ENCODE assay signal across 9 mouse cellular contexts in genomic region chr8:87690100-87691095, GRCm38 (mm10).
DNase-seq lines count a peak whose midpoint lies in the region; ATAC-seq lines count a peak whose summit lies in the region.
"Had no signal": no experiment of that assay in that cellular context is flagged by ENCODE, and none has a peak within 500 bp of the region (broad histone marks: within the 10 kb centered on the region; RNA-seq: fewer than 3 reads in every experiment).

No protein-coding gene starts in this region.

- H3K27ac ChIP-seq in lung, embryonic 15.5 days: no peak overlapping the region
- H3K27ac ChIP-seq in forebrain, embryonic 16.5 days (ENCODE audit: low read length): peak overlapping the region; percentile 55
- H3K27ac ChIP-seq: liver, embryonic 13.5 days had no signal

- ATAC-seq in lung, embryonic 15.5 days (ENCODE audit: borderline replicate concordance, extremely low read depth, low FRiP score, low TSS enrichment): peak; percentile 19; the same call in 1 of the 2 replicates
- no peak for ATAC-seq in forebrain, embryonic 16.5 days
- no peak for ATAC-seq in erythroid progenitor cell, adult 5-6 weeks (replicated peaks; ENCODE audit: low FRiP score, poor library complexity, severe bottlenecking)

- H3K4me3 ChIP-seq in lung, embryonic 15.5 days: no peak overlapping the region
- no peak overlapping the region for H3K4me3 ChIP-seq in forebrain, embryonic 16.5 days (replicated peaks; ENCODE audit: low read length)
- H3K4me3 ChIP-seq: liver, embryonic 13.5 days had no signal

- 15% methylated on average over 28 of the region's 28 CpGs for WGBS in lung, embryonic 15.5 days
- 21% methylated on average over 28 of the region's 28 CpGs for WGBS in forebrain, embryonic 16.5 days

- peak overlapping the region; percentile 38 for H3K4me2 ChIP-seq in lung, embryonic 15.5 days
- peak overlapping the region; percentile 34 for H3K4me2 ChIP-seq in forebrain, embryonic 16.5 days (ENCODE audit: low read length)
- H3K4me2 ChIP-seq: liver, embryonic 13.5 days had no signal

- H3K4me1 ChIP-seq in lung, embryonic 15.5 days: peaks cover 27% of the 10 kb centered on the region
- H3K4me1 ChIP-seq in forebrain, embryonic 16.5 days (replicated peaks; ENCODE audit: control insufficient read depth, insufficient read depth, low read length): peaks cover 58% of the 10 kb centered on the region

- no peaks in the 10 kb centered on the region for H3K36me3 ChIP-seq in lung, embryonic 15.5 days
- no peaks in the 10 kb centered on the region for H3K36me3 ChIP-seq in forebrain, embryonic 16.5 days (ENCODE audit: control insufficient read depth, insufficient read depth)
- H3K36me3 ChIP-seq: liver, embryonic 13.5 days had no signal

- H3K9ac ChIP-seq in lung, embryonic 15.5 days: no peak overlapping the region
- H3K9ac ChIP-seq in forebrain, embryonic 16.5 days (replicated peaks; ENCODE audit: low read depth, low read length): peak overlapping the region; percentile 33
- H3K9ac ChIP-seq: liver, embryonic 13.5 days had no signal

- peak; percentile 63 to 84 for DNase-seq in adrenal gland, adult (ENCODE audit: inconsistent age in 2 of 2, low spot score in 1 of 2)
- DNase-seq in adrenal gland, postnatal 4 days (ENCODE audit: low spot score in 2 of 2): no peak
- no peak for DNase-seq in lung, postnatal 25 days (ENCODE audit: low spot score)
- peak; percentile 16 to 29 for DNase-seq in lung, postnatal 4 days
- DNase-seq in natural killer cell, adult 2 months (ENCODE audit: low spot score in 2 of 2): no peak
- DNase-seq: liver, embryonic 13.5 days had no signal

- no peaks in the 10 kb centered on the region for H3K27me3 ChIP-seq in lung, embryonic 15.5 days
- H3K27me3 ChIP-seq in forebrain, embryonic 16.5 days (replicated peaks; ENCODE audit: control insufficient read depth, insufficient read depth, low read length): no peaks in the 10 kb centered on the region
- H3K27me3 ChIP-seq: liver, embryonic 13.5 days had no signal

- H3K9me3 ChIP-seq in lung, embryonic 15.5 days: no peaks in the 10 kb centered on the region
- H3K9me3 ChIP-seq in forebrain, embryonic 16.5 days (ENCODE audit: control insufficient read depth, low read length): no peaks in the 10 kb centered on the region
- H3K9me3 ChIP-seq: liver, embryonic 13.5 days had no signal

Comparison
In these comparisons a context has a peak if more than half of its experiments do, and no peak if none do; other contexts are left out.
1. DNase-seq: peak in adrenal gland, adult (2 of 2) and lung, postnatal 4 days (2 of 2); none in adrenal gland, postnatal 4 days (0 of 2), lung, postnatal 25 days (single experiment) and natural killer cell, adult 2 months (0 of 2).